ENCODE assay signal across 29 mouse cellular contexts in the genomic region with DNA sequence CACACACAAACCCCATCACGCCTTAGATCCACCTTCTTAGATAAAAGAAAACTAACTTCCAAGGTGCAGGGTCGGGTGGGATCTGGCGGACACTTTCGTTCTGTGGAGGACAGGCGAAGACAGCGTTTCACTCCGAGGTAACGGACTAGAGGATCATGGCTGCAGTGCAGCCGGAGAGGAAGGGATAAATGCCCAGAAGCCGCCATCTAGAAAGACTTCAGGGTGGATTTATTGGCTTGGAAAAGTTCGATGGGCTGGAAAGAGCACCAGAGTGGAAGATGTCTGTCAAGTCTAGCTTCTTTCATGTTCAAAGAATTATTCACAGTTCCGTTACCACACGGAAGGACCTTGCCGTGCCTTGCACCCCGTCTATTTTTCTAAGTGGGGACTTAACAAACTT. TPM values are rescaled to one million over a fixed set of nuclear protein-coding genes. Genes with fewer than 3 reads are reported as not detected.
A peak's percentile ranks its signal among the peaks of the same experiment; 100 is the strongest.
DNase-seq lines count a peak whose midpoint lies in the region; ATAC-seq and TF ChIP-seq lines count a peak whose summit lies in the region.
"Had no signal": no experiment of that assay in that cellular context is flagged by ENCODE, and none has a peak within 500 bp of the region (broad histone marks: within the 10 kb centered on the region; RNA-seq: fewer than 3 reads in every experiment).

No protein-coding gene starts in this region.

- H3K36me3 ChIP-seq in hindbrain, postnatal 0 days (ENCODE audit: insufficient read depth, low read length), result no peaks in the 10 kb centered on the region
- H3K36me3 ChIP-seq in hindbrain, embryonic 14.5 days (replicated peaks; ENCODE audit: control insufficient read depth, insufficient read depth), result no peaks in the 10 kb centered on the region
- H3K36me3 ChIP-seq: embryonic facial prominence, embryonic 15.5 days; forebrain, embryonic 10.5 days; heart, embryonic 10.5 days; hindbrain, embryonic 12.5 days; intestine, embryonic 15.5 days had no signal

- no peak overlapping the region for H3K4me2 ChIP-seq in hindbrain, postnatal 0 days (ENCODE audit: low read depth, low read length)
- H3K4me2 ChIP-seq in hindbrain, embryonic 14.5 days (replicated peaks), result no peak overlapping the region
- H3K4me2 ChIP-seq: embryonic facial prominence, embryonic 15.5 days; hindbrain, embryonic 12.5 days; intestine, embryonic 15.5 days had no signal

- DNase-seq in cerebellum, postnatal 10 days, result peak; percentile 9 to 12
- DNase-seq in cerebellum, postnatal 36 days, result no peak
- DNase-seq in hindbrain, postnatal 0 days (ENCODE audit: low spot score), result peak; percentile 28
- DNase-seq in hindbrain, embryonic 14.5 days (ENCODE audit: low spot score), result no peak
- DNase-seq in testis, postnatal 10 days (ENCODE audit: low spot score), result no peak
- no peak for DNase-seq in thymus, postnatal 4 days
- DNase-seq: adrenal gland, adult 8-10 months; adrenal gland, postnatal 36 days; cerebellum, adult 18-20 months; cerebellum, adult 9-11 months; embryo, embryonic 11 days; gastrocnemius, postnatal 14 days; heart, postnatal 10 days; heart, postnatal 4 days had no signal

- H3K27me3 ChIP-seq in hindbrain, postnatal 0 days (ENCODE audit: insufficient read depth, low read length), result no peaks in the 10 kb centered on the region
- H3K27me3 ChIP-seq in hindbrain, embryonic 14.5 days (ENCODE audit: control insufficient read depth, insufficient read depth, low read length), result no peaks in the 10 kb centered on the region
- H3K27me3 ChIP-seq: embryonic facial prominence, embryonic 15.5 days; hindbrain, embryonic 12.5 days; intestine, embryonic 15.5 days had no signal

- no peak for ATAC-seq in hindbrain, postnatal 0 days
- no peak for ATAC-seq in hindbrain, embryonic 14.5 days (ENCODE audit: low FRiP score)
- ATAC-seq: forebrain, embryonic 16.5 days; intestine, embryonic 15.5 days had no signal

- H3K4me1 ChIP-seq in hindbrain, postnatal 0 days (ENCODE audit: insufficient read depth, low read length), result no peaks in the 10 kb centered on the region
- H3K4me1 ChIP-seq in hindbrain, embryonic 14.5 days (replicated peaks; ENCODE audit: control insufficient read depth, insufficient read depth, low read length), result no peaks in the 10 kb centered on the region
- H3K4me1 ChIP-seq in brown adipose tissue, adult 24 weeks (ENCODE audit: control insufficient read depth, insufficient read depth, insufficient read length, low read length), result no peaks in the 10 kb centered on the region
- H3K4me1 ChIP-seq: embryonic facial prominence, embryonic 15.5 days; forebrain, embryonic 10.5 days; heart, embryonic 10.5 days; hindbrain, embryonic 12.5 days; intestine, embryonic 15.5 days had no signal

- no peak overlapping the region for H3K9ac ChIP-seq in hindbrain, postnatal 0 days (replicated peaks; ENCODE audit: low read length)
- H3K9ac ChIP-seq in hindbrain, embryonic 14.5 days, result no peak overlapping the region
- H3K9ac ChIP-seq: embryonic facial prominence, embryonic 15.5 days; hindbrain, embryonic 12.5 days; intestine, embryonic 15.5 days had no signal

- 73% methylated on average over 15 of the region's 15 CpGs for WGBS in hindbrain, postnatal 0 days
- 84% methylated on average over 15 of the region's 15 CpGs for whole genome bisulfite sequencing in hindbrain, embryonic 14.5 days

- no peak for TF ChIP-seq CTCF in hindbrain, postnatal 0 days (IDR thresholded peaks at IDR 0.05; ENCODE audit: low read depth)

- no peak overlapping the region for H3K27ac ChIP-seq in hindbrain, postnatal 0 days
- no peak overlapping the region for H3K27ac ChIP-seq in hindbrain, embryonic 14.5 days
- H3K27ac ChIP-seq in brown adipose tissue, adult 24 weeks (replicated peaks; ENCODE audit: low read depth, low read length), result no peak overlapping the region; the same call in 1 of the 2 replicates
- H3K27ac ChIP-seq: embryonic facial prominence, embryonic 15.5 days; forebrain, embryonic 10.5 days; heart, embryonic 10.5 days; hindbrain, embryonic 12.5 days; intestine, embryonic 15.5 days had no signal

- H3K4me3 ChIP-seq in hindbrain, postnatal 0 days (ENCODE audit: low read length), result no peak overlapping the region
- no peak overlapping the region for H3K4me3 ChIP-seq in hindbrain, embryonic 14.5 days (replicated peaks; ENCODE audit: low read length)
- peak overlapping the region; percentile 35; the same call in 1 of the 2 replicates for H3K4me3 ChIP-seq in brown adipose tissue, adult 24 weeks (ENCODE audit: insufficient read depth, low read depth, low read length)
- H3K4me3 ChIP-seq: embryonic facial prominence, embryonic 15.5 days; erythroblast, embryonic 14.5 days; forebrain, embryonic 10.5 days; heart, embryonic 10.5 days; hindbrain, embryonic 12.5 days; intestine, embryonic 15.5 days had no signal

- no peaks in the 10 kb centered on the region for H3K9me3 ChIP-seq in hindbrain, postnatal 0 days (ENCODE audit: low read length)
- no peaks in the 10 kb centered on the region for H3K9me3 ChIP-seq in hindbrain, embryonic 14.5 days (ENCODE audit: control insufficient read depth, low read length)
- H3K9me3 ChIP-seq: embryonic facial prominence, embryonic 15.5 days; forebrain, embryonic 10.5 days; heart, embryonic 10.5 days; hindbrain, embryonic 12.5 days; intestine, embryonic 15.5 days had no signal

RNA-seq across cellular contexts. Expression of gene Crygd, which starts 0.9 kb away (rescaled TPM):
- total RNA-seq in hindbrain, postnatal 0 days (2014; rRNA removed), result not detected in 2 replicates
- polyA plus RNA-seq in hindbrain, postnatal 0 days (2015; fragmentation: Nextera tagmentation; extraction: Ambion mirVana), result not detected in 2 replicates
- not detected in 2 replicates for polyA plus RNA-seq in hindbrain, embryonic 14.5 days (2014; fragmentation: Nextera tagmentation; extraction: Ambion mirVana)
- polyA plus RNA-seq in brown adipose tissue, adult 24 weeks (2012; ENCODE audit: insufficient read depth, insufficient read length, missing spikeins), result not detected in 2 replicates
- total RNA-seq: adrenal gland, postnatal 36 days; common myeloid progenitor, adult 5-6 weeks; gastrocnemius, postnatal 14 days; granulocyte monocyte progenitor cell, adult 5-6 weeks; heart, postnatal 10 days; heart, postnatal 4 days; MEL had no signal
- polyA plus RNA-seq: C2C12; embryonic facial prominence, embryonic 11.5 days; erythroblast, embryonic 14.5 days; forebrain, embryonic 10.5 days; forebrain, embryonic 16.5 days; frontal cortex, adult 2 months; heart, embryonic 10.5 days; heart, embryonic 14.5 days; hindbrain, embryonic 12.5 days; intestine, embryonic 15.5 days had no signal

RNA-seq across cellular contexts. Expression of gene Crygc, which starts 9.3 kb away (rescaled TPM):
- total RNA-seq in hindbrain, postnatal 0 days (2014; rRNA removed), result not detected in 2 replicates
- polyA plus RNA-seq in hindbrain, postnatal 0 days (2015; fragmentation: Nextera tagmentation; extraction: Ambion mirVana), result not detected in 2 replicates
- polyA plus RNA-seq in hindbrain, embryonic 14.5 days (2014; fragmentation: Nextera tagmentation; extraction: Ambion mirVana), result not detected in 2 replicates
- polyA plus RNA-seq in brown adipose tissue, adult 24 weeks (2012; ENCODE audit: insufficient read depth, insufficient read length, missing spikeins), result not detected in 2 replicates
- total RNA-seq: adrenal gland, adult 8-10 months; adrenal gland, postnatal 36 days; common myeloid progenitor, adult 5-6 weeks; gastrocnemius, postnatal 14 days; granulocyte monocyte progenitor cell, adult 5-6 weeks; heart, postnatal 10 days; heart, postnatal 4 days; MEL had no signal
- polyA plus RNA-seq: C2C12; erythroblast, embryonic 14.5 days; forebrain, embryonic 16.5 days; frontal cortex, adult 2 months; heart, embryonic 10.5 days; heart, embryonic 14.5 days; hindbrain, embryonic 12.5 days; intestine, embryonic 15.5 days had no signal

RNA-seq across cellular contexts. Expression of gene Cryge, which starts 13.3 kb away (rescaled TPM):
- total RNA-seq in hindbrain, postnatal 0 days (2014; rRNA removed), result 1.7 TPM in 1 of 2 replicates, not detected in the other
- not detected in 2 replicates for polyA plus RNA-seq in hindbrain, postnatal 0 days (2015; fragmentation: Nextera tagmentation; extraction: Ambion mirVana)
- polyA plus RNA-seq in hindbrain, embryonic 14.5 days (2014; fragmentation: Nextera tagmentation; extraction: Ambion mirVana), result not detected in 2 replicates
- not detected in 2 replicates for polyA plus RNA-seq in brown adipose tissue, adult 24 weeks (2012; ENCODE audit: insufficient read depth, insufficient read length, missing spikeins)
- total RNA-seq: adrenal gland, postnatal 36 days; common myeloid progenitor, adult 5-6 weeks; gastrocnemius, postnatal 14 days; granulocyte monocyte progenitor cell, adult 5-6 weeks; heart, postnatal 10 days; heart, postnatal 4 days; MEL had no signal
- polyA plus RNA-seq: C2C12; erythroblast, embryonic 14.5 days; forebrain, embryonic 16.5 days; frontal cortex, adult 2 months; heart, embryonic 10.5 days; heart, embryonic 14.5 days; hindbrain, embryonic 12.5 days; intestine, embryonic 15.5 days had no signal

RNA-seq across cellular contexts. Expression of gene Crygb, which starts 17.9 kb away (rescaled TPM):
- not detected in 2 replicates for total RNA-seq in hindbrain, postnatal 0 days (2014; rRNA removed)
- polyA plus RNA-seq in hindbrain, postnatal 0 days (2015; fragmentation: Nextera tagmentation; extraction: Ambion mirVana), result 0.40 TPM in 1 of 2 replicates, not detected in the other
- polyA plus RNA-seq in hindbrain, embryonic 14.5 days (2014; fragmentation: Nextera tagmentation; extraction: Ambion mirVana), result 0.99 TPM in 1 of 2 replicates, not detected in the other
- polyA plus RNA-seq in brown adipose tissue, adult 24 weeks (2012; ENCODE audit: insufficient read depth, insufficient read length, missing spikeins), result not detected in 2 replicates
- total RNA-seq: adrenal gland, adult 8-10 months; adrenal gland, postnatal 36 days; common myeloid progenitor, adult 5-6 weeks; gastrocnemius, postnatal 14 days; granulocyte monocyte progenitor cell, adult 5-6 weeks; heart, postnatal 10 days; heart, postnatal 4 days; MEL had no signal
- polyA plus RNA-seq: C2C12; embryonic facial prominence, embryonic 11.5 days; erythroblast, embryonic 14.5 days; forebrain, embryonic 10.5 days; forebrain, embryonic 16.5 days; frontal cortex, adult 2 months; heart, embryonic 10.5 days; hindbrain, embryonic 12.5 days; intestine, embryonic 15.5 days had no signal

RNA-seq across cellular contexts. Expression of gene Akr1cl, which starts 31.6 kb away (rescaled TPM):
- total RNA-seq in hindbrain, postnatal 0 days (2014; rRNA removed), result not detected in 2 replicates
- polyA plus RNA-seq in hindbrain, postnatal 0 days (2015; fragmentation: Nextera tagmentation; extraction: Ambion mirVana), result 0.10 and 0.13 TPM in 2 replicates
- polyA plus RNA-seq in hindbrain, embryonic 14.5 days (2014; fragmentation: Nextera tagmentation; extraction: Ambion mirVana), result not detected in 2 replicates
- not detected in 2 replicates for polyA plus RNA-seq in brown adipose tissue, adult 24 weeks (2012; ENCODE audit: insufficient read depth, insufficient read length, missing spikeins)
- total RNA-seq: common myeloid progenitor, adult 5-6 weeks; gastrocnemius, postnatal 14 days; granulocyte monocyte progenitor cell, adult 5-6 weeks; MEL had no signal
- polyA plus RNA-seq: C2C12; erythroblast, embryonic 14.5 days; forebrain, embryonic 16.5 days; frontal cortex, adult 2 months had no signal

Comparison
In these comparisons a context has a peak if more than half of its experiments do, and no peak if none do; other contexts are left out.
1. DNase-seq: peak in cerebellum, postnatal 10 days (2 of 2) and hindbrain, postnatal 0 days (single experiment); none in cerebellum, postnatal 36 days (0 of 2), hindbrain, embryonic 14.5 days (single experiment), testis, postnatal 10 days (single experiment) and thymus, postnatal 4 days (single experiment).